Mouse (Mus musculus): ENCODE measurements around the gene Col26a1. TPM values are rescaled to one million over a fixed set of nuclear protein-coding genes. Genes with fewer than 3 reads are reported as not detected.

The Col26a1 gene
- polyA plus RNA-seq (2012; rRNA removed) = 134 and 135 TPM in 2 replicates

GRCm38 (mm10) chr5:136882788-136883439, at the start of gene Col26a1:
TSS of gene Col26a1 (minus strand) at chr5:136883209.
- H3K36me3 ChIP-seq (ENCODE audit: control insufficient read depth, insufficient read depth, low read length) = no peaks in the 10 kb centered on the region
- no peaks in the 10 kb centered on the region for H3K27me3 ChIP-seq (ENCODE audit: control insufficient read depth, insufficient read depth, low read length)
- peak within 1 kb of the TSS; percentile 52 for H3K4me3 ChIP-seq (ENCODE audit: control insufficient read depth, low read depth, low read length)
- H3K27ac ChIP-seq (ENCODE audit: control insufficient read depth, insufficient read depth, low read depth, low read length) = no peak within 1 kb of the TSS
- H3K4me1 ChIP-seq (ENCODE audit: control insufficient read depth, insufficient read depth, low read length) = peaks cover 9% of the 10 kb centered on the region
- no peak for TF ChIP-seq CTCF (IDR thresholded peaks at IDR 0.05; ENCODE audit: control insufficient read depth, insufficient read depth, insufficient replicate concordance, low read depth, low read length)
- TF ChIP-seq POLR2A (IDR thresholded peaks at IDR 0.05; ENCODE audit: control insufficient read depth, low read depth, low read length) = no peak

GRCm38 (mm10) chr5:136931896-136932295, 48.9 kb upstream of the Col26a1 start:
- H3K4me3 ChIP-seq (ENCODE audit: control insufficient read depth, low read depth, low read length) = no peak overlapping the region
- no peak for TF ChIP-seq POLR2A (IDR thresholded peaks at IDR 0.05; ENCODE audit: control insufficient read depth, low read depth, low read length)
- no peak for TF ChIP-seq CTCF (IDR thresholded peaks at IDR 0.05; ENCODE audit: control insufficient read depth, insufficient read depth, insufficient replicate concordance, low read depth, low read length)
- H3K27me3 ChIP-seq (ENCODE audit: control insufficient read depth, insufficient read depth, low read length) = no peaks in the 10 kb centered on the region
- peaks cover 7% of the 10 kb centered on the region for H3K4me1 ChIP-seq (ENCODE audit: control insufficient read depth, insufficient read depth, low read length)
- no peak overlapping the region for H3K27ac ChIP-seq (ENCODE audit: control insufficient read depth, insufficient read depth, low read depth, low read length)
- peaks cover 2% of the 10 kb centered on the region for H3K36me3 ChIP-seq (ENCODE audit: control insufficient read depth, insufficient read depth, low read length)

GRCm38 (mm10) chr5:136929073-136929472, 46.1 kb upstream of the Col26a1 start:
- Histone ChIP-seq H3K4me3 (ENCODE audit: control insufficient read depth, low read depth, low read length) (no peak overlapping the region), H3K27ac (ENCODE audit: control insufficient read depth, insufficient read depth, low read depth, low read length) (no peak overlapping the region)
- TF ChIP-seq CTCF (IDR thresholded peaks at IDR 0.05; ENCODE audit: control insufficient read depth, insufficient read depth, insufficient replicate concordance, low read depth, low read length) = peak; percentile 55; the same call in 1 of the 2 replicates
- no peak for TF ChIP-seq POLR2A (IDR thresholded peaks at IDR 0.05; ENCODE audit: control insufficient read depth, low read depth, low read length)

GRCm38 (mm10) chr5:136923751-136924478, 40.9 kb upstream of the Col26a1 start:
- TF ChIP-seq CTCF (IDR thresholded peaks at IDR 0.05; ENCODE audit: control insufficient read depth, insufficient read depth, insufficient replicate concordance, low read depth, low read length) (no peak), POLR2A (IDR thresholded peaks at IDR 0.05; ENCODE audit: control insufficient read depth, low read depth, low read length) (no peak)
- Histone ChIP-seq H3K27me3 (ENCODE audit: control insufficient read depth, insufficient read depth, low read length) (no peaks in the 10 kb centered on the region), H3K27ac (ENCODE audit: control insufficient read depth, insufficient read depth, low read depth, low read length) (no peak overlapping the region; the same call in 1 of the 2 replicates), H3K4me1 (ENCODE audit: control insufficient read depth, insufficient read depth, low read length) (peaks cover 10% of the 10 kb centered on the region), H3K4me3 (ENCODE audit: control insufficient read depth, low read depth, low read length) (no peak overlapping the region; the same call in 1 of the 2 replicates), H3K36me3 (ENCODE audit: control insufficient read depth, insufficient read depth, low read length) (peaks cover 19% of the 10 kb centered on the region)

More at GRCm38 (mm10) chr5:136929073-136929472, 46.1 kb upstream of the Col26a1 start:
- H3K4me1 ChIP-seq (ENCODE audit: control insufficient read depth, insufficient read depth, low read length) = peaks cover 6% of the 10 kb centered on the region
- H3K36me3 ChIP-seq (ENCODE audit: control insufficient read depth, insufficient read depth, low read length) = peaks cover 7% of the 10 kb centered on the region
- H3K27me3 ChIP-seq (ENCODE audit: control insufficient read depth, insufficient read depth, low read length) = no peaks in the 10 kb centered on the region

GRCm38 (mm10) chr5:136922830-136923229, 39.8 kb upstream of the Col26a1 start:
- H3K27me3 ChIP-seq (ENCODE audit: control insufficient read depth, insufficient read depth, low read length) = no peaks in the 10 kb centered on the region
- peak overlapping the region; percentile 11 for H3K4me3 ChIP-seq (ENCODE audit: control insufficient read depth, low read depth, low read length)
- H3K36me3 ChIP-seq (ENCODE audit: control insufficient read depth, insufficient read depth, low read length) = peaks cover 19% of the 10 kb centered on the region
- H3K27ac ChIP-seq (ENCODE audit: control insufficient read depth, insufficient read depth, low read depth, low read length) = no peak overlapping the region
- H3K4me1 ChIP-seq (ENCODE audit: control insufficient read depth, insufficient read depth, low read length) = peaks cover 10% of the 10 kb centered on the region
- TF ChIP-seq CTCF (IDR thresholded peaks at IDR 0.05; ENCODE audit: control insufficient read depth, insufficient read depth, insufficient replicate concordance, low read depth, low read length) (no peak), POLR2A (IDR thresholded peaks at IDR 0.05; ENCODE audit: control insufficient read depth, low read depth, low read length) (no peak)

GRCm38 (mm10) chr5:136919546-136920301, 36.7 kb upstream of the Col26a1 start:
- H3K36me3 ChIP-seq (ENCODE audit: control insufficient read depth, insufficient read depth, low read length) = peaks cover 14% of the 10 kb centered on the region
- TF ChIP-seq POLR2A (IDR thresholded peaks at IDR 0.05; ENCODE audit: control insufficient read depth, low read depth, low read length) = no peak
- no peaks in the 10 kb centered on the region for H3K27me3 ChIP-seq (ENCODE audit: control insufficient read depth, insufficient read depth, low read length)
- H3K4me1 ChIP-seq (ENCODE audit: control insufficient read depth, insufficient read depth, low read length) = peaks cover 10% of the 10 kb centered on the region
- H3K27ac ChIP-seq (ENCODE audit: control insufficient read depth, insufficient read depth, low read depth, low read length) = peak overlapping the region; percentile 92
- H3K4me3 ChIP-seq (ENCODE audit: control insufficient read depth, low read depth, low read length) = peak overlapping the region; percentile 91
